Mouse (Mus musculus) activated CD4-positive, CD25-positive, alpha-beta regulatory T cell, adult 9 weeks (primary cell): ENCODE results near the gene Odf3l2. TPM values are rescaled to one million over a fixed set of nuclear protein-coding genes. Genes with fewer than 3 reads are reported as not detected.

Experiments
- polyA plus RNA-seq: library from polyadenylated mRNA; unstranded; fragments of 100-300 nt; shearing (Covaris generic); gene quantifications from one replicate; pipeline ENCODE4 v1.2.1, GENCODE M21; 2017

Gene Odf3l2
- polyA plus RNA-seq, result not detected

GRCm38 (mm10) chr10:79645711-79646110 lies at the start of gene Odf3l2:
Gene Odf3l2, minus strand, starts transcription at chr10:79645738.

DNA sequence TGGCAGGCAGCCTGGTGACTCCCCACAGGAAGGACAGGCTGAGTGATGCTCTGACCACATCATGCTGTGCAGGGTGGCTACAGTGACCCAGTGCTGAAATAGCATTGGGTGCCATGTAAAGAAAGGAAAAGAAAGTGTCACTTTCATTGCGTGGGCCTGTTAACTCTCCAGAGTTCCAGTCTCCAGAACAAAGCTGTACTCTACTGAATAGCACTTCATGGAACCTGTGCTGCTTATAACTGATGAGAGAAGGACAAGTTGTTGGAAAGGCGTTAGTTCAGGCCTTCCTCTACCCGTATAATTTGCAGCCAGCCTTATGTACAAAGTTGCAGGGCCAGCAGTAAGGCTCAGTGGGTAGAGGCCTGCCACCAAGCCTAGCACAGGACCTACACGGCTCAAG lies 43.2 kb upstream of the Odf3l2 start, which contains the start of gene Gzmm:
TSS of gene Gzmm (plus strand) at position 301 of the 400 bp plus-strand sequence.

DNA sequence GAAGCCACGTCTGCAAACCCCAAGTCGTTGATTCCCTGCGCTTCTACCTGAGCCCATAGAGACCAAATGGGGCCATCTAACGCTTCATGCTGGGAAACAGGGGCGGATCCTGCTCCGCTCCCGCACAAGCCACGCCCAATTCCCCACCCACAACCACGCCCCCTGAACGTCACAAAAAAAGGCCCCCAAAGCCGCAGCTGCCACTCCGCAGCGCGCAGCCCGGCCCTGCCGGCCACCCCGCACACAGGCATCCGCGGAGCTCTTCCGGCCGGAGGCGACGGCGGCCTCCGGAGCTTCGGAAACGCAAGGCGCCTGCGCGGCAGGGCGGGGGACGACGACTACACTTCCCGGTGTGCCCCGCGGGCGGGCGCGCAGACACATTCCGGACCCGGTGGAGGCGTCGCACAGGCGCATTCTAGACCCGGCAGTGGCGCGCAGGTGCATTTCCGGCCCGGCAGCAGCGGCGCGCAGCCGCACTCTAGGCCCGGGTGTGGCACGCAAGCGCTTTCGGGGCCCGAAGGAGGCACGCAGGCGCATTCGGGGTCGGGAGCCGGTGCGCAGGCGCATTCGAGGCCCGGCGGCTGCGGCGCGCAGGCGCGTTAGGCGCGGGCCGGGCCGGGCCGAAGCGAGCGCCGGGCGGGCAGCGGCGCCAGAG lies 36.2 kb upstream of the Odf3l2 start, which contains the start of gene Cdc34:
TSS of gene Cdc34 (plus strand) at position 605 of the 655 bp plus-strand sequence.

DNA sequence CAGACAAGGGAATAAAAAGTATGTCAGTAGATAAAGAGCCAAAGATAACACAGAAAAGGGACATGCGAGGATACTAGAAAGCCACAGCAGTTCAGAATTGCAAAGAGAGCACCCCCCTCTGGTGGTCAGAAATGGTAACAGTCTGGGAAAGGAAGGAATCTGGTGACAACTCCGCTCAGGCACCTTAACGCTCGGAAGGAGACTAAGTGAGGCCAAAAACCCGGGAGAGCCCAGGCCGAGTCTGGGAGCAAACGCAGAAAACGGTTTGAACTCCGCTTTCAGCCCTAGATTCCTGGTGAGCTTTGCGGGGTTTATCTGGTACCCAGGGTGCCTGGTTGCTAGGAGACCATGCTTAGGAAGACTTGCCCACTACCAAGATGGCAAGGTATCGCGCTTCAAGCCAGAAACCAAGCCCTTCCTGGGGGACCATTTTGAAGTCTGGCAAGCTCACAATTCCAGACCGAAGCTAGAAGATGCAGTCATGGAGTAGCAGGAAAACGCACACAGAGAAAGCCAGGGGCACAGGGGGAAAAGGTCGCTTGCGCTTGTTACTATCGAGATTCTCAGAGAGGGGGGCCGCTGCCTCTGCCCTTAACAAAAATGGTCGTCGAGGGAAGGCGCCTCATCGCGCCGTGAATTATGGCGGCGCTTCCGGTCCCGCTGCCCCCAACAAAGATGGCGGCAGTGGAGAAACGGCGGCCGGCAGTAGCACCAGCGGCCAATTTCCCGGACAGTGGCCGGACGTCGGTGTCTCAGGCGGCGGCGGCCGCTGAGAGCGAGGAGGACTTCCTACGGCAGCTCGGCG lies 23.4 kb upstream of the Odf3l2 start, which contains the start of gene Tpgs1:
TSS of gene Tpgs1 (plus strand) at position 599 of the 805 bp plus-strand sequence.

GRCm38 (mm10) chr10:79664131-79664665 lies 18.7 kb upstream of the Odf3l2 start, which contains the start of gene Madcam1:
Gene Madcam1, plus strand, starts transcription at chr10:79664559.

GRCm38 (mm10) chr10:79637128-79638110 lies 8.1 kb downstream of the Odf3l2 start, which contains the start of gene Shc2:
Gene Shc2, minus strand, starts transcription at chr10:79637918.

GRCm38 (mm10) chr10:79613578-79614304 lies 31.8 kb downstream of the Odf3l2 start, which contains the start of gene C2cd4c:
Gene C2cd4c, minus strand, starts transcription at chr10:79614025.

Other genes with a start within 250 kb of the Odf3l2 start
- not detected for gene Vmn2r83, start 177.0 kb downstream of the Odf3l2 start, polyA plus RNA-seq
- gene Plpp2, start 111.9 kb downstream of the Odf3l2 start, polyA plus RNA-seq, result 6.1 TPM
- 39.1 TPM for gene Mier2, start 90.5 kb downstream of the Odf3l2 start, polyA plus RNA-seq
- not detected for gene Theg, start 58.4 kb downstream of the Odf3l2 start, polyA plus RNA-seq
- not detected for gene C2cd4c, start 31.7 kb downstream of the Odf3l2 start, polyA plus RNA-seq
- not detected for gene Shc2, start 7.8 kb downstream of the Odf3l2 start, polyA plus RNA-seq
- gene Madcam1, start 18.8 kb upstream of the Odf3l2 start, polyA plus RNA-seq, result not detected
- 46.7 TPM for gene Tpgs1, start 23.6 kb upstream of the Odf3l2 start, polyA plus RNA-seq
- 14.7 TPM for gene Cdc34, start 36.5 kb upstream of the Odf3l2 start, polyA plus RNA-seq
- 0.71 TPM for gene Gzmm, start 43.3 kb upstream of the Odf3l2 start, polyA plus RNA-seq
- 281 TPM for gene Bsg, start 58.8 kb upstream of the Odf3l2 start, polyA plus RNA-seq
- gene Hcn2, start 70.9 kb upstream of the Odf3l2 start, polyA plus RNA-seq, result not detected
- gene Polrmt, start 100.8 kb upstream of the Odf3l2 start, polyA plus RNA-seq, result 46.0 TPM
- not detected for gene Fgf22, start 109.3 kb upstream of the Odf3l2 start, polyA plus RNA-seq
- gene Rnf126, start 121.2 kb upstream of the Odf3l2 start, polyA plus RNA-seq, result 5.1 TPM
- 0.68 TPM for gene Fstl3, start 131.5 kb upstream of the Odf3l2 start, polyA plus RNA-seq
- not detected for gene Prss57, start 145.2 kb upstream of the Odf3l2 start, polyA plus RNA-seq
- gene Palm, start 147.8 kb upstream of the Odf3l2 start, polyA plus RNA-seq, result 0.38 TPM
- gene Misp, start 175.3 kb upstream of the Odf3l2 start, polyA plus RNA-seq, result not detected
- 322 TPM for gene Ptbp1, start 208.7 kb upstream of the Odf3l2 start, polyA plus RNA-seq
- gene Prtn3, start 228.7 kb upstream of the Odf3l2 start, polyA plus RNA-seq, result not detected
- 3.9 TPM for gene Plppr3, start 228.9 kb upstream of the Odf3l2 start, polyA plus RNA-seq
- gene Elane, start 240.5 kb upstream of the Odf3l2 start, polyA plus RNA-seq, result not detected
- not detected for gene Cfd, start 245.1 kb upstream of the Odf3l2 start, polyA plus RNA-seq